Mouse (Mus musculus) c-Kit-positive CD71-positive TER-119-negative erythroid progenitor cells, embryonic 14.5 days (primary cell): ENCODE results near the gene Ate1.
"Not testable (repeated sequence)": the region's sequence is repeated elsewhere in the genome, so short reads cannot be mapped to it uniquely, and the experiment has no call there.

Experiments used
- DNase-seq: peaks from one replicate; pipeline ENCODE4 v3.0.0-alpha.2; 2013; ENCODE audit warnings: low read depth

Gene Ate1

DNA sequence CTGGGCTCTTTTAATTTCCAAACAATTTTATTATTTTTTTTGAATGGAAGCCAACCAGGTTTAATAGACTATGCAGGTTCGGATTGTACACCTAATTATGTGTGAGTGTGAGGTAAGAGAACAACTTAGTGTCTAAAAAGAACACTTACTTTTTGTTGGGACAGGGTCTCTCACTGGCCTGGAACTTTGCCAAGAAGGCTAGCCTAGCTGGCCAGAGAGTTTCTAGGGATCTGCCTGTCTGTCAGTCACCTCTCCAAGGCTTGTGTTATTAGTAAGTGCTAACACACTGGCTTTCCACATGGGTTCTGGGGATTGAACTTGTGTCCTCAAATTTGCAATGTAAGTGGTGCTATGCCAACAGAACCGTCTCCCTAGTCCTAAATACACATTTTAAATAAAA is 116.8 kb downstream of the Ate1 start:
- no peak for DNase-seq

DNA sequence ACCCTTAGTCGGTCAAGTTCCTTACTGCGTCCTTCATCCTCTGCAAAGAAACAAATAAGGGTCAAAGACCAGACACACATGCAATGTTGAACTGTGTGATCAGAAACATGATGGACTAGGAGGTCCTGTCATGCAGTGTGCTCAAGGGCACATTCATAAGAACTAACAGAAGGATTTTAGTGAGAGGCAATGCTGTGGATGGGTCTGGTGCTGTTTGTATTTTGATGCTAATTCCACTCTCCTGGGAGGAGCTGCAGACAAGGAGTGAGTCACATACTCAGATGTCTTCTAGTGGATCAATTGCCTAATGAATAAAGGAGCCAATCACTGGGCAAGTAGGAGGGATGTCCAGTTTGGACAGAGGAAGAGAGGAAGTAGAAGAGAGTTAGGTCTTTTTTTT is 125.5 kb downstream of the Ate1 start:
- no peak for DNase-seq

DNA sequence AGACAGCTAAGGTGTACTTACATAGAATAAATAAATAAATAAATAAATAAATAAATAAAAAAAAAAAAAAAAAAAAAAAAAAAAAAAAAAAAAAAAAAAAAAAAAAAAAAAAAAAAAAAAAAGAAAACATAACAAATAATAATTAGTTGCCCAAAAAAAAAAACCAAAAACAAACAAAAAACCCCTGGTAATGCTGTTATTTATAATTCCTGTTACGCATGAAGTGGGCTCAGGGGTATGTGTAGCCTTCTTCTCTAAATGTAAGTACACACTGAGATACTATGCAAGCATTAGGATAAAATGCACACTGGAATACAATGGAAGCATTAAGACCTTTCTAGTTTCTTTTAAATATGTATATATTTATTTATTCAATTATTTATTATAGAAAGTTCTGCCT is 130.1 kb downstream of the Ate1 start:
- DNase-seq, result not testable (repeated sequence)

DNA sequence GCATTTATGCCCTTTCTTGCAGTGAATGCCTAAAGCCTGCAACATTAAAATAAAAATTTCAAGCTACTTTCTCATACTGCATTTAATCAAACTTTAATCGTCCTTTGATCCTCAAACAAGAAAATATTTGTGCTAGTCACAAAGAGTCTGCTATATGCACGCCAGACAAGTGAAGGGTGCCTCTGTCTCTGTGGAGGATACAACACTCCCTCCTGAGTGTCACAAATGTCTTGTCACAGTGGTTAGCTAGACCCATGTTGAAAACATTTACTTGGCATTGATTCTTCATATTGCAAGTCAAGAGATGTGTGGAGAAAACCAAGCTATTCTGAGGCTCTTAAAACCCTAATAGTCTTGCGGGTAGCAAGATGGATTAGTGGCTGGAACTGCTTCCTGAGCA is 133.9 kb downstream of the Ate1 start:
- no peak for DNase-seq

DNA sequence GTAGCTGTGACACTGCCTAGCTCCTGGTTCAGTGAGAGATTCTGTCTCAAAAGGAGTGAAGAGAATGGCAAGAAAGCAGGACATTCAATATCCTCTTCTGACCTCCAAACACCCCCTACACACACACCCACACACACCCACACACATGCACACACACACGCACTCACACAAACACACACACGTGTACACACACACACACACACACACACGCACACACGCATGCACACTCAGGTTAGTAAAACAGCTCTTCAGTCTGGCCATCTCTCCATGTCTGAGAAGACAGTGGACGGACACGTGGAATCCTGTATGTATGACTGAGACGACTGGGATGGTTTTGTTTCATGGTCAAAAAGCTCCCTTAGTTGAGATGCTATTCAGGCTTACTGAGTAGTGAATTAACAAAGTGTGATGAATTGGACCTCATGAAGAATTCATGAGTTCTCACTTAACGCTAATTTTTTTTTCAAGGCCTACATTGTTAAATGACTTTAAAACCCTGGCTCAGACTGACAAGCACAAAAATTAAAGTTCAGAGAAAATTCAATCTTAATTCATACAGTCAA is 134.4 kb downstream of the Ate1 start:
- no peak for DNase-seq

DNA sequence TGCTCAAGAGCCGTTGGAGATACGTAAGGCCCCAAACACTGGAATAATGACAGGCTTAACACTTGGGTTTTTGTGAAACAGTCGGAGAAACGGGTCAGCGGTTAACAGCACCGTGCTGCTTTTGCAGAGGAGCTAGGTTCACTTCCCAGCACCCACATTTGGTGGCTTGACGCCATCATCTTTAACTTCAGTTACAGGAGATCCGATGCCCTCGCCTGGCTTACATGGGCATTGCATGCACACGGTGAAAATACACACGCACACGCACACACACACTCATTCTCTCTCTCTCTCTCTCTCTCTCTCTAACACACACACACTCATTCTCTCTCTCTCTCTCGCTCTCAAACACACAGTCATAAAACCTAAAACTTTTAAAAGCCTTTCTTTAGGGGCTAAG is 138.0 kb downstream of the Ate1 start:
- no peak for DNase-seq

DNA sequence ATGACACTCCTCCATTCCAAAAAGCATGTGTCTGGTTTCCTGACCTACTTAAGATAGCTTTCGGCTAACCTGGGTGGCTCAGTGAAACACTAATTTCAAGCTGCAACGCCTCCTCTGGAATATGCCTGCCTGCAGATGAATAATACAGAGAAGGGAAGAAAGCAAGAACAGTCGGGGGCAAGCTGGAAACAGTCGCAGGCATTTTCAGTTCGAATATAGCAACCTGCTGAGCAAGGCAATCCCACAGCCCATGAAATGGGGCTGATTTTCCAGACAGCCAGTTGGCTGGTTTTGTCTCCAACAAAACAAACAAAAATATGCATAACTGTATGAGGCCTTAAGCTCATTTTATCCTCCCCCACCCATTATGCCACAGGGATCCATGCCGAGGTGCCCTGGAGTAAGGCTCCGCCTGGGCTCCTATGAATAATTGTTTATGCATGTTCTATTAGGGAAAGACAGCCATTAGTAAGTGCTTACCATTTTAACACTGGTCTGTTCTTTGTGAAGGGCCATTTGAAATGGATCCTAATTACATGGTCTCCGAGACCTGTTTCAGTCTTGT is 138.7 kb downstream of the Ate1 start:
- DNase-seq, result no peak

DNA sequence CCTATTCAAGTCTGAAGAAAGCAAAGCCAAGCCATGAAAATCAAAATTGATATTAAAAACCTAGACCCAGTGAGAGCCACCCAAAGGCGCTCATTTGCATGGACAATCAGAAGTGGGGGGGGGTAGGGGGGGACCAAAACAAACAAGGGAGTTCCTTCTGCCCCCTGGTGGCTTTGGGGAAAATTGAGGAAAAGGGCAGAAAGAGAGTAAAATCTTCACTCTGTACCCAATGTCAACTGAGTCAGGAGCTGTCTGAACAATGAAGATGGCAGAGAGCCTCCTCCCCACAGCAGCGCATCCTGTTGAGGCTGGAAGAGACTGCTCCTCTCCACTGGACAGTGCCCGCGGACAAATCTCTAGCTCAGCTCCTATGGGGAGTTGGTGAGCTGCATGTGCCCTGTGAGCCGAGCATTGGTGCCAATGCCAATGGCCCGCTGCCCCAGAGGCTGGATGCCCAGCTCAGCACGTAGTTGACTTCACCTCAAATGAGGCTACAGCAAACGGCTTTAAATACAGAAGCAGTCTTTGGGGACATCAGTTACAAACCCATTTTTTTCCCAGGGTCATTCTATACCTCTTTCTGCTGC is 139.3 kb downstream of the Ate1 start:
- DNase-seq, result no peak

DNA sequence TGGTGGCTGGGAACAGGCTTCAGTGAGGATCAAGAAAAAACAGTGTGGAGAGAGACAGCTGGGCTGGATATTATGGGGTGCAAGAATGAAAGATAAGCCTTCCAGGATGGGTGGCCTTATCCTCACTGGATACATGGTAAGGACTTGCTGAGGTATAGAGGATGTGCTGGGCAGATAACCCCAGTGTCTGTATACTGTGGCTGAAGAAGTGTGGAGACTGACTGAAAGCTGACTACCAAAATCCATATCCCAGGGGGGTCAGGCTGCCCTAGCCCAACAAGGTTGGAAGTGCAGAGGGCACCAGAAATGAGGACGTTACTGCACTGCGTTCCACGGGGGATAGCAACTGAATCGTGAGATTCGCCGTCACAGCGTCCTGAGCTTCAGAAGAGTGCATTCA is 139.8 kb downstream of the Ate1 start:
- DNase-seq, result no peak

DNA sequence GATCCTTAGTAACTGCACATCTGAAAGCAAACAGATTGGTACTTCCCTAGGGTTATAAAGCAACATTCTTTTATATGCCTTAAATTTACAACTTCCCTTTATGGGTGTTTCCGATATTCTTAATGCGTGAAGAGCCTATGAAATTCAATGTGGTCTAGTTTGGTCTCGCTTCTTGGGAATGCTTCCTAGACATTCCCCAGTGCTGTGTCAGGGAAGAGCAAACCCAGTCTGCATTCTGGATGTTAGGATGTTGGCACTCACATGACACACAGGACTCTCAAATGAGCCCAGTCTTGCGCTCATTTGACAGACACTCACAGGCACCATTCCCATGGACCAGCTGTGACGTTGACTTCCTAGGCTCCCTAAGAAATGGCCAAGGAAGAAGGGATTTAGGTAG is 140.3 kb downstream of the Ate1 start:
- no peak for DNase-seq

DNA sequence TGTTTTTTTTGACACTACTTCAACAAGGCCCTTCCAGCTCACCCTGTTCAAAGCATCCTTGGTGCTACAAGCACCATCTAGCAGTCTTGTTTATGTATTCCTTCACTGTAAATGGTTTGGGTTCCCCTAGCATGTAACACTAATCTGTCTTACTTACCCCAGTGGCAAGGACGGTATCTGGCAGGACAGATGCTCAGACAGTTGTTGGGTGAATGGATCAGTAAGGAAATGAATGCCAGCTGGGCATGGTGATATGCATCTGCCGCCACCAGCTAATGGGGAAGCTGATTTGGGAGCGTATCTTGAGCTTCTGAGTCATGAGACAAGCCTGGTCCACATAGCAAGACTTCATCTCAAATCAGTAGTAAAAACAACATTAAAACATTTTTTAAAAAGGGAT is 141.9 kb downstream of the Ate1 start:
- DNase-seq, result no peak

DNA sequence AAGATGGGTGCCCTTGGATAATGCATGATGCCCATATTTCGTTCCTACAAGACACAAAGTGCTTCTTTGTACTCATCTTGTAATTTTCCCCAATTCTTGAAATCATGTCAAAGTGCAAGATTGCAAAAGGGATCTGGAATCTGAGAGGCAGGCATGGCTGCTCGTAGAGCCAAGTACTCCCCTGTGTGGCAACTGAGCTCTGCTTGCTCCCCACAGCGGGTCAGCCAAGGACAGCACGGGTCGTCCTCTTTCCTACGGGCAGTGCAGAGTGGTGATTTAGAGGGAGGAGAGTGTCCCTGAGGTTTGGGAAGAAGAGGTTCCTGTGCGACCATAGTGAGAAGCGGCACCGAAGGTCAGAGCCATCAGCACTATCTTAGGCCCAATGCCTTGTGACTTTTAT is 145.9 kb downstream of the Ate1 start:
- no peak for DNase-seq

DNA sequence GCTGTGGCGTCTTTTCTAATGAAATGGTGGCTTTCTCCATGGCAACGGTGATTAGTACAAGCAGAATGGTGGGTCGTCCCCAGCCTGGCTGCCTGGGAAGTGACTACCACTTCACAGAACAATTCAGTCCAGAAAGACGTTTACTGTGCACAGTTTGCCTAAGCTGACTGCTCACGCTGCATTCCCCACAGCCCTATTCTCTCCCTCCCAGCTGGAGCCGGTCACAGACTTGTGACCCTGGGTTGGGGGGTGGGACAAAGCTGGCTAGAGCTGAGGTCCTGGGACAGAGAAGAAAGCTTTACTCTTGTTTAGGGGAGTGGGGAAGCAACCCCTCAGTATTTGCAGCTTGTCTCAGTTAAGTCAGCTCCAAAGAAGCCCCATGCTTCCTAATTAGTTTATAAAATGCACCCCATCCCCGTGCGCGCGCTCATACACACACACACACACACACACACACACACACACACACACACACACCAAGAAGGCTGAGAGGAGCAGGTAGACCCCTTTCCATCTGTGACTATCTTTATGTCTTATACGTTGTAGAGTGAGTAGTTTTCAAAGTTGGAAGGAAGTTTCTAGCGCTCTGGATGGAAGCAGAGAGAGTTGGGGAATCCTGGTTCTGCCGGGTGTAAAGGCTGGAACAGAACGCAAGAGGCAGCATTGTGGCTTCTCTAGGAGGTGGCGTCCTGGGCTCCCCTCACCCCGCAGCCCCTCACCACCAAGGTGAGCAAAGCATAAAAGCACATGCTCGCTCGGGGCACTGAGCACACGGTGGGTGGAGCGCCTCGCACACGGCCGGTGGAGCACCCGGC is 151.1 kb downstream of the Ate1 start:
- no peak for DNase-seq

DNA sequence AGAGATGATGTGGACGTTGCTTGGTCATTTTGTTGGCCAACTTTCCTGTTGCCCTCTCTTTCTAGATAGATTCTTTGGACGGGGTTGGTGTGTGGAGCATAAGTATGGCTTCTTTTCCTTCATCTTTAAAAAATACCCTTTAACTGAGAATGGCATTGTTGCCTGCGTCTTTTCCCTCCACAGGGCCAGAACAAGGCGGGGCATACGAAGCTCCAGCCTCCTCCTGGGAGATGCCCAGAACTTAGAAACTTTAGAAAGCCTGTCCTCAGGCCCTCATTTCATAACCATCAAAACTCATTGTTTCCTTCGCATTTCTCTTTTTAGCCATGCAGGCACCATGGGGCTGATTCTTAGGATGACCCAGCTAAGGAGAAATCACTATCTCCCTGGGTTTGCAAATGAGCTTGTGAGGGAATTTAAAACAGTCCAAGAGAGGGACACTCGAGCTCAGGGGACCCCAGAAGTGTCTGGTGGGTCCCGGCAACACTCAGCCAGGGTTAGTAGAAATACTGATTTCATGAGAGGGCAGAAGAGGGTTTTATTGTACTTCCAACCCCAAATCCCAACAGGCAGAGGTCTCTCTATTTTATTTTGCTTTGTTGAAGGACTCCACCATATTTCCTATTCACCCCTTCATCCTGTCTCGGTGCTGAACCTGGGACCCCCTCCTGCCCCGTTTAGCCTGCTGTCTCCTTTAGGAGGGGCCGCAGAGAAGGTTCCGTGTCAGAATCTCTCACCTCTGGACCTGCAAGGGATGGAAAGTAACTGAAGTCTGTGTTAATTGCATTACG is 151.9 kb downstream of the Ate1 start:
- DNase-seq, result no peak

DNA sequence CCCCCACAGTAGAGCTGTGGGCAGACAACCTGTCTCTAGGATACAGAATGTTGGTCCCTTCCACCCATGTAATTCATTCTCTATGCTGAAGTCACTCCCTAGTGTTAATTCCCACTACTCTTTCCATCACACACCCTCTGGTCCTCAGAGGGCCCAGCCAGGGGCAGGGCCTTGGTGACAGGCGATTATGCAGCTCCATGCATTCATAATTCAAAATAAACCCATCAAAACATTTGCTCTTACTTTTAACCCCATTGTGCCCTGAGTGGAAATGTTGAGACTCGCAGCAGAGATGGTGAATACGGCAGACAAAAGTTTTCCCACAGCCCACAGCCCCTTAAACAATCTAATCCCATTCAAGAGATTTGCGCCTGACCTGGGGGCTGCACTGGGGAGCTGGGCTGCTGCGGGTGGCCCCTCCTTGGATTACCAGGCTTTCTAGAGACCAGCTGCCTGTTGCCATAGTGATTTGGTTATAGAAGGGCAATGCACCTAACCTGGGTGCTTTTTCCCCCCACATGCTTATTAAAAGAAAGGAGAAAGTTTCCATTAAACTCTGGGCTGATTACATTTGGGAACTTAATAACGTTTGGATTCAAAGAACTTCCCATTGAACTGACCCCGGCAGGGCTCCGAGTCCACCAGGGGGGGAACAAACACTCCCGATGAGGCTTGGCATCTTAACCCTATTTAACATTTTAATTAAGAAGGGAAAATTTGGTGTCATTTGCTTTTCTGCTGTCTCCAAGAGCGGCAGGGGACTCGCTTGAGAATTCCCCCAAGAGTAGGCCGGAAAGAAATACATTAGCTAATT is 152.7 kb downstream of the Ate1 start:
- DNase-seq, result no peak

DNA sequence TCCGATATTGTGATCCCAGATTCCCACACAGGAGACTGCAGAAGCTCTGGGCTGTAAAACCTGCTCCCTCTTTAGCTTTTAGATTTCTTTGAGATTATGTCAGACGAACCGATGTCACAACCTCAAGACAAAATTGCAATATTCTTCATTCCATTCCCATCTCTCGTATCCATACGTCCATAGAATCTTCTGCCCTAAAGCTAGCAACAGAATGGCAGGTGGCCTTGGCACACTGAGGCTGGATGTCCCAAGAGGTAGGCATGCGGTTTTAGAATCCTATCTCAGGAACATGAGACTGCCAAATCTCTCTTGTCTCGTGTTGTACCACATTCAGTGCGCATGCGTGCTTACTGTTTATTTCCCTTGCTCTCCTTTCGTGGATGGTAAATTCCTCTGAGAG is 154.5 kb downstream of the Ate1 start:
- no peak for DNase-seq
